Mouse (Mus musculus) liver, embryonic 14.5 days (tissue): ENCODE measurements around the gene Smagp. TPM values are rescaled to one million over a fixed set of nuclear protein-coding genes. Genes with fewer than 3 reads are reported as not detected.

Experiments
- ATAC-seq: fragments of 200-750 bp; cut with Nextera tagmentation; 2 replicates; pipeline ENCODE4 v1.8.0; 2017; ENCODE audit warnings: moderate number of reproducible peaks, mild to moderate bottlenecking, moderate library complexity; ENCODE audit not compliant: insufficient read depth
- DNase-seq, 3 experiments: peaks; one replicate each; pipeline ENCODE4 v3.0.0-alpha.2; 2012 to 2013; ENCODE audit warnings: low read depth in 3 of 3, low spot score in 3 of 3
- H3K27ac ChIP-seq: fragments of 300-500 bp; sonication (generic); 2 replicates; pipeline ENCODE4 v1.5.1; 2014; ENCODE audit warnings: moderate library complexity, mild to moderate bottlenecking, control low read depth, inconsistent platforms
- H3K27me3 ChIP-seq: fragments of 300-500 bp; sonication (generic); 2 replicates; pipeline ENCODE4 v1.6.1; 2014; ENCODE audit warnings: mild to moderate bottlenecking, low read length, moderate library complexity; ENCODE audit not compliant: control insufficient read depth, insufficient read depth
- H3K36me3 ChIP-seq: fragments of 300-500 bp; sonication (generic); replicated peaks from 2 replicates; pipeline ENCODE4 v1.6.1; 2014; ENCODE audit warnings: low read depth; ENCODE audit not compliant: control insufficient read depth, insufficient read depth
- H3K4me1 ChIP-seq, 2 experiments: fragments of 200-500 bp in 1 of 2; fragments of 300-500 bp in 1 of 2; sonication (generic) in 1 of 2; replicated peaks; 2 replicates each; pipeline ENCODE4 v1.6.1; 2012 to 2014; ENCODE audit warnings: antibody characterized with exemption in 1 of 2, inconsistent platforms in 1 of 2, low read length in 1 of 2; ENCODE audit not compliant: control insufficient read depth in 2 of 2, insufficient read depth in 2 of 2
- H3K4me2 ChIP-seq: fragments of 300-500 bp; sonication (generic); 2 replicates; pipeline ENCODE4 v1.6.1; 2014; ENCODE audit warnings: low read depth, mild to moderate bottlenecking, control low read depth, moderate library complexity
- H3K4me3 ChIP-seq, 2 experiments: fragments of 200-500 bp in 1 of 2; fragments of 300-500 bp in 1 of 2; sonication (generic) in 1 of 2; 2 replicates each; pipeline ENCODE4 v1.5.1; 2012 to 2014; ENCODE audit warnings: low read depth in 2 of 2, low read length in 2 of 2, mild to moderate bottlenecking in 2 of 2, control low read depth in 1 of 2, inconsistent platforms in 1 of 2, moderate library complexity in 1 of 2; ENCODE audit not compliant: insufficient read depth in 1 of 2
- H3K9ac ChIP-seq: fragments of 300-500 bp; sonication (generic); replicated peaks from 2 replicates; pipeline ENCODE4 v1.6.1; 2014; ENCODE audit warnings: mild to moderate bottlenecking, control low read depth, moderate library complexity
- H3K9me3 ChIP-seq: fragments of 300-500 bp; sonication (generic); 2 replicates; pipeline ENCODE4 v1.6.1; 2016; ENCODE audit warnings: low read length, mixed read lengths; ENCODE audit not compliant: control insufficient read depth
- CTCF ChIP-seq: IDR thresholded peaks from 2 replicates; pipeline ENCODE4 v1.5.1; 2016; ENCODE audit warnings: antibody characterized with exemption, low read depth, control low read depth
- EP300 ChIP-seq: IDR thresholded peaks from 2 replicates; pipeline ENCODE4 v1.6.1; 2016; ENCODE audit warnings: antibody characterized with exemption, low read depth
- WGBS: fragments of 180-500 bp; shearing (Covaris S2); extraction: QIAGEN DNeasy Blood & Tissue Kit; methylation state at CpG from one replicate; pipeline ENCODE4 v1.1.7; 2014; ENCODE audit not compliant: insufficient replicate concordance; 5-methylcytosine and 5-hydroxymethylcytosine counted together
- polyA plus RNA-seq, 2 experiments: library from polyadenylated mRNA; depleted of rRNA in 1 of 2; stranded (reverse) in 1 of 2; unstranded in 1 of 2; fragments of >200 nt; fragmentation: Nextera tagmentation in 1 of 2; extraction: Ambion mirVana in 1 of 2; gene quantifications; 2 replicates each; pipeline versions ENCODE4 v1.2.1 to v1.2.3; 2012 to 2014

Smagp gene
- polyA plus RNA-seq, 2 experiments = 6.8 to 7.3 TPM

DNA sequence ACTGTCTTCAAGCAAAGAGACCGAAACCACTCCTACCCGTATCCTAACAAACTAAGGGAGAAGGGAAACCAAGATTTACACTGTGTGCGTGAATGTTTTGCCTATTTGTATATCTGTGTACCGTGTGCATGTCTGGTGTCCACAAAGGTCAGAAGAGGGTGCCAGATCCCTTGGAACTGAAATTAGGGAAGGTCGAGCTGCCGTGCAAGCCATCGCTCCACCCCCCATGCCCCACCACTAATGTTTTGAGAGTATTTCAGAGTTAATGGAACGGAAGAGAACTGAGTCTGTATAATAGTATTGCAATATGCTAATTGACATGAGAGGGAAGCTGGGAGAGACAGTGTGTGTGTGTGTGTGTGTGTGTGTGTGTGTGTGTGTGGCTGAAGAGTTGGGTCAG is 40.9 kb upstream of the Smagp start:
- WGBS = 78% methylated on average over 8 of the region's 8 CpGs
- DNase-seq = no peak
- peaks cover 18 to 48% of the 10 kb centered on the region in 2 experiments for H3K4me1 ChIP-seq

DNA sequence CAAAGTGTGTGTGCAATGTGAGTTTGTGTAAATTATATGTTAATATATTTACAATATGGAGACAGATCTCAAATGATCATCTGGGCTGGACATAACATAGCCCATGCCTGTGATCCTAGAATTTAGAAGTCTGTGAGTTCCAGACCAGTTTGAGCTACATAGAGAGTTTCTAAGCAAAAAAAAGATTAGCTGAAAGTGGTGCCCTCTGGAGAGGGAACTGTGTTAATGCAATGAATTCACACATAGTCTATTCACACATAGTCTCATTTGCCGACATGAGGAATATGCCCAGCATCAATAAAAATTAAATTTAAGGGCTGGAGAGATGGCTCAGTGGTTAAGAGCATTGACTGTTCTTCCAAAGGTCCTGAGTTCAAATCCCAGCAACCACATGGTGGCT is 39.8 kb upstream of the Smagp start:
- 48% methylated on average over 1 of the region's 1 CpGs for whole genome bisulfite sequencing
- Histone ChIP-seq H3K9me3 (no peaks in the 10 kb centered on the region), H3K4me1 (peaks cover 18 to 46% of the 10 kb centered on the region in 2 experiments), H3K4me3 (no peak overlapping the region), H3K27ac (no peak overlapping the region), H3K4me2 (no peak overlapping the region), H3K36me3 (no peaks in the 10 kb centered on the region), H3K27me3 (no peaks in the 10 kb centered on the region), H3K9ac (no peak overlapping the region)
- ATAC-seq (no peak), DNase-seq (no peak)
- TF ChIP-seq CTCF = peak; percentile 15; the same call in 1 of the 2 replicates
- TF ChIP-seq EP300 = no peak

More for the DNA sequence above, 40.9 kb upstream of the Smagp start:
- TF ChIP-seq CTCF (no peak), EP300 (no peak)
- Histone ChIP-seq H3K4me3 (no peak overlapping the region), H3K4me2 (no peak overlapping the region), H3K27me3 (no peaks in the 10 kb centered on the region), H3K9me3 (no peaks in the 10 kb centered on the region), H3K9ac (no peak overlapping the region), H3K27ac (no peak overlapping the region), H3K36me3 (no peaks in the 10 kb centered on the region)
- no peak for ATAC-seq

DNA sequence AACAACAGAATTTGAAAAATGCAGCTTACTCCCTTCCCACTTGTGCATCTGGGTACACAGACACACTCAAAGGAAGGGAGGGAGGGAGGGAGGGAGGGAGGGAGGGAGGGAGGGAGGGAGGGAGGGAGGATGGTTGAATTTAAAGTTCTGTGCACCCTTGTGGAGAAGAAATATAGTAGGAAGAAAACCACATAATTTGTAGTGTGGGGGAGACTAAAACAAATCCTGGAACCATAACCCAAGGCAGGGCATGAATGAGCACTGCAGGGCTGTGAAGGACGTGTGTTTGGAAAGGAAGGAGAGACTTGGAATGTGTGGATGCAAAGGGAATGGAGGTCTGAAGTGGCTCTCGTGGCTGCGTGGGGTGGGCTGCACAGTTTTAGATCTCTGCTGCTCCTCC is 38.7 kb upstream of the Smagp start:
- DNase-seq = no peak

DNA sequence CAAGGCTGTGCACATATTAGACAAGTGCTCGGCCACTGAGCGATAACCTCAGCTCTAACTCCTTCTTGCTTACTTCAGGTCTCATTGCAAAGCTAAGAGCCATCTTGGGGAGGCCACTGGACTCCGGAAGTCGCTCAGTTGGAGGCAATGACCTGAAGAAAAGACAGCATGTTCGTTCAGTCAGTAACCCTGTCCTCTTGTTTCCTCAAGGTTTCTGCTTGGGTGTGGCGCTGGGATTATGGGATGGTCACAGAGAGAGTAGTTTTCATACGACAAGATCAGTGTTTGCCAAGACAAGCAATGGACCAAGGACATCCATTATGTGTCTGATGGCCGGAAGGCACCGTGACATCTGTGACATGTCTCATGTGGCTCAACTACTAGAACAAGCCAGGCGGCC is 37.8 kb upstream of the Smagp start:
- Histone ChIP-seq H3K9ac (0 out of 2 replicates have a peak overlapping the region, but pooled peaks have one; percentile 46), H3K36me3 (no peaks in the 10 kb centered on the region), H3K4me1 (peaks cover 18 to 39% of the 10 kb centered on the region in 2 experiments), H3K4me3 (no peak overlapping the region), H3K27ac (peak overlapping the region; percentile 73; the same call in 1 of the 2 replicates), H3K4me2 (peak overlapping the region; percentile 54), H3K27me3 (no peaks in the 10 kb centered on the region), H3K9me3 (no peaks in the 10 kb centered on the region)
- TF ChIP-seq EP300 = no peak
- TF ChIP-seq CTCF = no peak
- ATAC-seq = no peak
- DNase-seq = no peak
- WGBS = 43% methylated on average over 10 of the region's 10 CpGs

More for the DNA sequence above, 38.7 kb upstream of the Smagp start:
- Histone ChIP-seq H3K4me3 (no peak overlapping the region), H3K4me2 (no peak overlapping the region), H3K9ac (no peak overlapping the region), H3K9me3 (no peaks in the 10 kb centered on the region), H3K27ac (no peak overlapping the region), H3K4me1 (peaks cover 18 to 44% of the 10 kb centered on the region in 2 experiments), H3K27me3 (no peaks in the 10 kb centered on the region), H3K36me3 (no peaks in the 10 kb centered on the region)
- no peak for TF ChIP-seq EP300
- no peak for TF ChIP-seq CTCF
- 46% methylated on average over 3 of the region's 3 CpGs for WGBS
- ATAC-seq = no peak

DNA sequence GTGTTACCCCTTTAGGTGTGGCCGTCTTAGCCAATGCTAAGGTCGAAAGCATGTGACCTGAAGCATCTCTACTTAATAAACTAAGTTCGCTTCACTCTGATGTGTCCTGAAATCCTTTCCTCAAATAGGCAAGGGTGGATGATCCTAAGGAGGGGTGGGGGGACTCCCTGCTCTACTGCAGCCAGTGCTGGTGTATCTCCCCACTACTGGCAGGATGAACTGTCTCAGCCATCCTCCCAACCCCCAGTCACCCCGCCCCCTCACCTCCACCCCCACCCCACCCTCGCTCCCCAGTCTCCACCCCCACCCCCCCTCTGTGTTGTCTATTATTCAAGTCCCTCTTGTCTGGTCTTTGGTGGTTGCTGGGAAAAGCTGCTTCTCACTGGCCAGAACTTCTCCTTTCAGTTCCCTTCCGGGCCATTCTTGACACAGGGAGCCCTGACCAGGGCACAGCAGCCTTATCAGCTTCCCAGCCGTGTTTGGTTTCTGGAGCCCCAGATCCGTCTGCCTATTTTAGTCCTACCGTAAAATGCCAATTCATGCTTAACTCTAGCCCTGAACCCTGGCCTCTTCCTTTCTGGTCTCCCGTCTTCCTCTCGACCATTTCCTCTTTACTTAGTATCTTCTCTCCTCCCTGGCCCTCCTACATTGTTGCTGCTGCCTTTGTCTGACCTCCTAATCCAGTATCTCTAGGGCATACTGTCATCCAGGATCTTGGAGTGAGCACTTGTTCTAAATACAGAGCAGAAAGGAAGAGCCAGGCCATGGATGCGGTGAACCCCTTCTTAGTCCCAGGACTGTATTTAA is 37.0 kb upstream of the Smagp start:
- WGBS = 8% methylated on average over 12 of the region's 12 CpGs
- H3K4me3 ChIP-seq = no peak overlapping the region; a peak in 1 of 4 replicates
- peak; percentile 52 to 60 (median 57) for DNase-seq

More for the DNA sequence above, 37.0 kb upstream of the Smagp start:
- peak; percentile 85 for ATAC-seq
- TF ChIP-seq CTCF = no peak
- TF ChIP-seq EP300 = peak; percentile 54; the same call in 1 of the 2 replicates
- Histone ChIP-seq H3K4me2 (peak overlapping the region; percentile 54), H3K9me3 (no peaks in the 10 kb centered on the region), H3K27ac (peak overlapping the region; percentile 73), H3K27me3 (no peaks in the 10 kb centered on the region), H3K4me1 (peaks cover 18 to 38% of the 10 kb centered on the region in 2 experiments), H3K36me3 (no peaks in the 10 kb centered on the region), H3K9ac (peak overlapping the region; percentile 46)
